Mouse (Mus musculus): ENCODE results near the gene Zbed6. TPM values are rescaled to one million over a fixed set of nuclear protein-coding genes. Genes with fewer than 3 reads are reported as not detected.
A peak's percentile ranks its signal among the peaks of the same experiment; 100 is the strongest.
"Not testable (repeated sequence)": the region's sequence is repeated elsewhere in the genome, so short reads cannot be mapped to it uniquely, and the experiment has no call there.

Gene Zbed6
- not detected in 2 replicates for polyA plus RNA-seq (2014; fragmentation: Nextera tagmentation; extraction: Ambion mirVana)

DNA sequence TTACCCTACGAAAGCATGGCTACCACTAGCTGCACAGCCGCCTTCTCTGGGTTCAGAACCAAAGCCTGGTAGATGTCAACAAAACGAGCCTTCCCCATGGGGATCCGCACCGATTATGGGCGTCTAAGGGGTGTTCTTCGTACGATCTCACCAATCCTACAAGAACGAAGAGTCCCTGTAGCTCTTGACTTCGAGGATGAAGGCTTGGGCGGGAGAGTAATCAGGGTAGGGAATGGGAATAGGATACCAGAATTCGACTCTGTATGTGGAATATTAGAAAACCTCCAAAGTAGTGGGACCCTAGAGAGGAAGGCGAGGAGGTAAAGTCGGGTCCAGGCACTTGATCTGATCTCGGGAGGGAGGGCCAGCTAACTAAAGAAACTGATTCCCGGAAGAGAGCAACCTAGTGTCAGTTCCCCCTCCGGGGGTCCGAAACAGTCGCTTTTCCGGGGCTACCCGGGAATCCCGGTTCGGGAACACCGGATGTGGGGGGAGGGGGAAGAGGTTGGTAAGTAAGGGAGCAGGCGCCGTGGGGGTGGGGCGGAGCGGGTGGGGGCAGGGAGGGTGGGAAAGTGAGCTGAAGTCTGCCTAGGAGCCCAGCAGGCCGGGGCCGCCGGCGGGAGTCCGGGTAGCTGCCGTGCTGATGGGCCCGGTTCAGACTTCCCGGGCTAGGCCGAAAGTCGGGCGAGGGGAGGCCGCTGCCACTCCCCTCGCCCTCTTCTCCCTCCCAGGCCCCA is at the start of gene Zbed6:
Gene Zbed6 (minus strand): TSS at position 420 of the 737 bp plus-strand sequence.
- H3K9me3 ChIP-seq (ENCODE audit: low read depth, low read length): no peaks in the 10 kb centered on the region
- under 1% methylated on average over 41 of the region's 41 CpGs for WGBS
- no peak for TF ChIP-seq CTCF (IDR thresholded peaks at IDR 0.05; ENCODE audit: low read depth)
- peak within 1 kb of the TSS; percentile 92 for H3K9ac ChIP-seq
- H3K27me3 ChIP-seq (ENCODE audit: insufficient read depth, low read length): no peaks in the 10 kb centered on the region
- peak within 1 kb of the TSS; percentile 81 for H3K4me3 ChIP-seq (ENCODE audit: low read depth, low read length)
- H3K36me3 ChIP-seq (ENCODE audit: insufficient read depth): peaks cover 38% of the 10 kb centered on the region
- H3K4me1 ChIP-seq (ENCODE audit: insufficient read depth): peaks cover 25% of the 10 kb centered on the region
- peak within 1 kb of the TSS; percentile 96 for H3K27ac ChIP-seq (ENCODE audit: low read depth)
- ATAC-seq (ENCODE audit: insufficient read depth) (peak; percentile 78), DNase-seq (peak; percentile 80)
- peak within 1 kb of the TSS; percentile 94 for H3K4me2 ChIP-seq

DNA sequence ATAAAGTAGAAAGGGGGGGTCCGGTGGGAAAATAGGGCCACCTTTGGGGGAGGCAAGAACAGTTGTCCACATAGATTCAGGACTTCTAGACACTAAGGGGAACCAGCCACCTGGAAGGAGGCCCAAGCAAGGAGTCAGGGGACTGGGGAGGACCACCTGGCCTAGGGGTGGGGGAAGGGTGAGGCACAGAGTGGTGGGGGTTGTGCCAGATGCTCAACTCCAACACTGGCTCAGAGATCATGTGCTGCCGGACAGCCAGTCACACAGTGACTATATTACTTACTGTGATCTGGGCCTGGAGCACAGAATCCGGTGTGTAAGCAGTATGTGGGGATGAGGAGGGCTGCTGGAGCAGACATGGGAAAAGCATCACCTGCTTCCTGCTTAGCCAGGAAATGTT is 48.6 kb upstream of the Zbed6 start:
- DNase-seq (no peak), ATAC-seq (ENCODE audit: insufficient read depth) (no peak; the same call in 1 of the 2 replicates)
- Histone ChIP-seq H3K36me3 (ENCODE audit: insufficient read depth) (peaks cover 16% of the 10 kb centered on the region), H3K9ac (no peak overlapping the region), H3K27me3 (ENCODE audit: insufficient read depth, low read length) (no peaks in the 10 kb centered on the region), H3K9me3 (ENCODE audit: low read depth, low read length) (no peaks in the 10 kb centered on the region), H3K4me3 (ENCODE audit: low read depth, low read length) (no peak overlapping the region), H3K27ac (ENCODE audit: low read depth) (no peak overlapping the region), H3K4me2 (no peak overlapping the region), H3K4me1 (ENCODE audit: insufficient read depth) (no peaks in the 10 kb centered on the region; the same call in 1 of the 2 replicates)
- 58% methylated on average over 3 of the region's 3 CpGs for WGBS
- TF ChIP-seq CTCF (IDR thresholded peaks at IDR 0.05; ENCODE audit: low read depth): no peak

DNA sequence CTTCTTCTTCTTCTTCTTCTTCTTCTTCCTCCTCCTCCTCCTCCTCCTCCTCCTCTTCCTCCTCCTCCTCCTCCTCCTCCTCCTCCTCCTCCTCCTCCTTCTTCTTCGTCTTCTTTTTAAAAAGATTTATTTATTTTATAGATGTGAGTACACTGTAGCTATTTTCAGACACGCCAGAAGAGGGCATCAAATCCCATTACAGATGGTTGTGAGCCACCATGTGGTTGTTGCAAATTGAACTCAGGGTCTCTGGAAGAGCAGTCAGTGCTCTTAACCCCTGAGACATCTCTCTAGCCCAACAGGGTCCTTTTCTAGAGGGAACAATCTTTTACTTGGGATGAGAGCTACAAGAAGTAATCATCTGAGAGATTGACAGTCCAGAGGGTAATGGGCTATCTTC is 41.1 kb upstream of the Zbed6 start:
- H3K27me3 ChIP-seq (ENCODE audit: insufficient read depth, low read length); H3K9ac ChIP-seq; H3K4me2 ChIP-seq; ATAC-seq (ENCODE audit: insufficient read depth); H3K9me3 ChIP-seq (ENCODE audit: low read depth, low read length); H3K4me3 ChIP-seq (ENCODE audit: low read depth, low read length); H3K27ac ChIP-seq (ENCODE audit: low read depth); H3K4me1 ChIP-seq (ENCODE audit: insufficient read depth); H3K36me3 ChIP-seq (ENCODE audit: insufficient read depth): not testable (repeated sequence)
- 9% methylated on average over 2 of the region's 2 CpGs for WGBS
- TF ChIP-seq CTCF (IDR thresholded peaks at IDR 0.05; ENCODE audit: low read depth): peak; percentile 54
- peak; percentile 52 for DNase-seq

DNA sequence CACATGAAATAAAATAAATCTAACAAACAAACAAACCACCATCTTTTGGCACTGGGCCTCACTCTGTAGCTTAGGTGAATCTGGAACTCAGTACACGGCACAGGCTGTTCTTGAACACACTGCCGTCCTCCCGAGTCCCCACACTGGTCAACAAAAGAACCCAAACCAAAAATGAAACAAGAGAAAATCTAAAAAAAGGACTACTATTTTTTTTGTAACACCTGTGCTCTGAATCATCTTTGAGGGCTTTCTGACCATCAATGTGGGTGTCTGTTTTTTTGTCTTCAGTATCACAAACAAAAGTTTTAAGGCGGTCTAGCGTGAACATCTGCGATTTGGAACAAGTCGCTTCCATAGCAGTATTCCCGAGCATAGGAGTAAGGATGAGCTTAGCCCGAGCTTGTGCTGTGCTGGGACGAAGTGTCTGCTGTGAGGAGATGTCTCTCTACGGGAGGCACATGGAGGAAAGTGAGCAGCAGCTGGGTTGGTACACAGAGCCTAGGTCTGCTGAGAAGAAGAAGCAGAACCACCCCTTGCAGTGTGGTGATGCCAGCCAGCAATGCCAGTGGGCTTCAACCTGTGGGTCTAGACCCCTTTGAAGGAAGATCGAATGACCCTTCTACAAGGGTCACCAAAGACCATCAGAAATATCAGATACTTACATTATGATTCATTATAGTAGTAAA is 37.4 kb upstream of the Zbed6 start:
- no peak overlapping the region for H3K9ac ChIP-seq
- 91% methylated on average over 12 of the region's 12 CpGs for WGBS

GRCm38 (mm10) chr1:133695901-133696300 is 35.2 kb upstream of the Zbed6 start:
- no peak for TF ChIP-seq CTCF (IDR thresholded peaks at IDR 0.05; ENCODE audit: low read depth)
- Histone ChIP-seq H3K9ac (no peak overlapping the region), H3K27me3 (ENCODE audit: insufficient read depth, low read length) (no peaks in the 10 kb centered on the region), H3K36me3 (ENCODE audit: insufficient read depth) (no peaks in the 10 kb centered on the region), H3K4me2 (peak overlapping the region; percentile 31), H3K9me3 (ENCODE audit: low read depth, low read length) (no peaks in the 10 kb centered on the region), H3K27ac (ENCODE audit: low read depth) (peak overlapping the region; percentile 88), H3K4me3 (ENCODE audit: low read depth, low read length) (no peak overlapping the region), H3K4me1 (ENCODE audit: insufficient read depth) (peaks cover 20% of the 10 kb centered on the region)
- ATAC-seq (ENCODE audit: insufficient read depth) (peak; percentile 84), DNase-seq (peak; percentile 87)
- 11% methylated on average over 7 of the region's 7 CpGs for WGBS

More for the DNA sequence above, 37.4 kb upstream of the Zbed6 start:
- no peak for DNase-seq
- no peaks in the 10 kb centered on the region for H3K36me3 ChIP-seq (ENCODE audit: insufficient read depth)
- no peaks in the 10 kb centered on the region for H3K9me3 ChIP-seq (ENCODE audit: low read depth, low read length)
- ATAC-seq (ENCODE audit: insufficient read depth): no peak
- TF ChIP-seq CTCF (IDR thresholded peaks at IDR 0.05; ENCODE audit: low read depth): no peak
- no peak overlapping the region for H3K4me3 ChIP-seq (ENCODE audit: low read depth, low read length)
- no peaks in the 10 kb centered on the region for H3K27me3 ChIP-seq (ENCODE audit: insufficient read depth, low read length)
- no peak overlapping the region for H3K4me2 ChIP-seq
- H3K4me1 ChIP-seq (ENCODE audit: insufficient read depth): peaks cover 20% of the 10 kb centered on the region
- no peak overlapping the region for H3K27ac ChIP-seq (ENCODE audit: low read depth)

DNA sequence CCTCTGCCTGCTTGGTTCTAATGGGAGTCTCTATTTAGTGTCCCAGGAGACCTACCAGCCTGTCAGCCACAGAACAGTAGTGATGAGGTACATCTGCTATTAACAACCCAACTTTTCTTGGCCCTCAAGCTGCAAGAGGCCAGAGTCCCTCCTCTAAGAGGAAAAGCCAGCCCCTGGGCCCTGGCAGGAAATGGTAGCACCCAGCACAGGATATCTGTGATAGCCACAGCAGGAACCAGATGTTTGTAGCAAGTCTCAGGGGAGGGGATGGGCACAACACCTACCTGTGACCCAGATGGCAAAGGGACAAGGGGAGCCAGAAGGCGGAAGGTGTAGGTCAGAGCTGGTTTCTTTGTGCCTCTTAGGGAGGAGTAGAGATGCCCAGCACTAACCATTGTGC is 34.2 kb upstream of the Zbed6 start:
- H3K4me1 ChIP-seq (ENCODE audit: insufficient read depth): peaks cover 20% of the 10 kb centered on the region
- H3K9me3 ChIP-seq (ENCODE audit: low read depth, low read length): no peaks in the 10 kb centered on the region
- no peak for TF ChIP-seq CTCF (IDR thresholded peaks at IDR 0.05; ENCODE audit: low read depth)
- no peak overlapping the region for H3K9ac ChIP-seq
- WGBS: 77% methylated on average over 1 of the region's 1 CpGs
- DNase-seq (no peak), ATAC-seq (ENCODE audit: insufficient read depth) (0 out of 2 replicates have a peak, but pooled peaks have one; percentile 5)
- H3K4me3 ChIP-seq (ENCODE audit: low read depth, low read length): no peak overlapping the region
- peak overlapping the region; percentile 88 for H3K27ac ChIP-seq (ENCODE audit: low read depth)
- no peaks in the 10 kb centered on the region for H3K27me3 ChIP-seq (ENCODE audit: insufficient read depth, low read length)
- no peak overlapping the region for H3K4me2 ChIP-seq
- no peaks in the 10 kb centered on the region for H3K36me3 ChIP-seq (ENCODE audit: insufficient read depth)

GRCm38 (mm10) chr1:133694301-133694700 is 33.6 kb upstream of the Zbed6 start:
- H3K4me3 ChIP-seq (ENCODE audit: low read depth, low read length): no peak overlapping the region
- peaks cover 20% of the 10 kb centered on the region for H3K4me1 ChIP-seq (ENCODE audit: insufficient read depth)
- no peaks in the 10 kb centered on the region for H3K27me3 ChIP-seq (ENCODE audit: insufficient read depth, low read length)
- DNase-seq (peak; percentile 35), ATAC-seq (ENCODE audit: insufficient read depth) (no peak)
- H3K9ac ChIP-seq: no peak overlapping the region
- TF ChIP-seq CTCF (IDR thresholded peaks at IDR 0.05; ENCODE audit: low read depth): no peak
- H3K36me3 ChIP-seq (ENCODE audit: insufficient read depth): no peaks in the 10 kb centered on the region
- H3K9me3 ChIP-seq (ENCODE audit: low read depth, low read length): no peaks in the 10 kb centered on the region
- peak overlapping the region; percentile 88 for H3K27ac ChIP-seq (ENCODE audit: low read depth)
- H3K4me2 ChIP-seq: no peak overlapping the region
- WGBS: 9% methylated on average over 1 of the region's 1 CpGs
